Mouse (Mus musculus) adrenal gland, adult 10 weeks (tissue): ENCODE data around the gene Eif2s3x. TPM values are rescaled to one million over a fixed set of nuclear protein-coding genes. Genes with fewer than 3 reads are reported as not detected.

ENCODE experiments used
- polyA plus RNA-seq: library from polyadenylated mRNA; stranded (reverse); fragments of 350-450 nt; fragmentation: Illumina TruSeq; extraction: RNeasy Lipid Tissue Mini Kit (QIAGEN cat#74804); gene quantifications from one replicate; pipeline ENCODE4 v1.2.3, GENCODE M21; 2014; ENCODE audit warnings: low read depth, low replicate concordance

Gene Eif2s3x
- 389 TPM for polyA plus RNA-seq

GRCm38 (mm10) chrX:94212597-94213321 lies at the start of gene Eif2s3x:
TSS of gene Eif2s3x (minus strand) at chrX:94212862.

GRCm38 (mm10) chrX:94234532-94235189 lies 22.0 kb upstream of the Eif2s3x start, which contains the start of gene Klhl15:
TSS of gene Klhl15 (plus strand) at chrX:94234599.

Other genes with a start within 250 kb of the Eif2s3x start
- not detected for gene AU015836, start 244.2 kb downstream of the Eif2s3x start, polyA plus RNA-seq
- 66.5 TPM for gene Zfx, start 89.2 kb downstream of the Eif2s3x start, polyA plus RNA-seq
- gene Klhl15, start 21.7 kb upstream of the Eif2s3x start, polyA plus RNA-seq, result 18.0 TPM
- gene Fam90a1b, start 153.9 kb upstream of the Eif2s3x start, polyA plus RNA-seq, result not detected
- gene Apoo, start 154.3 kb upstream of the Eif2s3x start, polyA plus RNA-seq, result 266 TPM